Mouse (Mus musculus) E14TG2a.4 (cell line): ENCODE results near the gene Sar1a.

Experiments
- CTCF ChIP-seq: conservative IDR thresholded peaks from 2 replicates; pipeline ENCODE4 v1.5.1; 2014; ENCODE audit warnings: low read length
- NANOG ChIP-seq: IDR thresholded peaks from 2 replicates; pipeline ENCODE4 v1.6.1; 2014; ENCODE audit warnings: borderline replicate concordance, low read length, mixed read lengths

- no peak for TF ChIP-seq CTCF
- TF ChIP-seq NANOG, result no peak
Observed at GRCm38 (mm10) chr10:61640363-61640762, 39.7 kb upstream of the Sar1a start.
